Mouse (Mus musculus) c-Kit-positive CD71-positive TER-119-negative erythroid progenitor cells, embryonic 14.5 days (primary cell): ENCODE results near the gene Actl9.

ENCODE experiments used
- DNase-seq: peaks from one replicate; pipeline ENCODE4 v3.0.0-alpha.2; 2013; ENCODE audit warnings: low read depth

Gene Actl9

GRCm38 (mm10) chr17:33432019-33432946 lies at the start of gene Actl9:
Gene Actl9 (plus strand): TSS chr17:33432896.
- DNase-seq = no peak

- no peak for DNase-seq
Observed at GRCm38 (mm10) chr17:33385705-33386104, 47.0 kb upstream of the Actl9 start.

GRCm38 (mm10) chr17:33392271-33392670 lies 40.4 kb upstream of the Actl9 start:
- DNase-seq = no peak

GRCm38 (mm10) chr17:33394182-33395034 lies 38.3 kb upstream of the Actl9 start, which contains the start of gene Zfp101:
Gene Zfp101 (minus strand): TSS chr17:33394641.
- peak; percentile 93 for DNase-seq

GRCm38 (mm10) chr17:33439148-33439547 lies 6.5 kb downstream of the Actl9 start:
- DNase-seq = peak; percentile 63

GRCm38 (mm10) chr17:33439922-33440321 lies 7.2 kb downstream of the Actl9 start:
- DNase-seq = no peak

GRCm38 (mm10) chr17:33441159-33441558 lies 8.5 kb downstream of the Actl9 start:
- DNase-seq = no peak

GRCm38 (mm10) chr17:33456631-33457030 lies 23.9 kb downstream of the Actl9 start:
- DNase-seq = no peak

- DNase-seq = no peak
Observed at GRCm38 (mm10) chr17:33471206-33471605, 38.5 kb downstream of the Actl9 start.
